Mouse (Mus musculus): ENCODE results near the gene Camsap2.

Camsap2 gene

DNA sequence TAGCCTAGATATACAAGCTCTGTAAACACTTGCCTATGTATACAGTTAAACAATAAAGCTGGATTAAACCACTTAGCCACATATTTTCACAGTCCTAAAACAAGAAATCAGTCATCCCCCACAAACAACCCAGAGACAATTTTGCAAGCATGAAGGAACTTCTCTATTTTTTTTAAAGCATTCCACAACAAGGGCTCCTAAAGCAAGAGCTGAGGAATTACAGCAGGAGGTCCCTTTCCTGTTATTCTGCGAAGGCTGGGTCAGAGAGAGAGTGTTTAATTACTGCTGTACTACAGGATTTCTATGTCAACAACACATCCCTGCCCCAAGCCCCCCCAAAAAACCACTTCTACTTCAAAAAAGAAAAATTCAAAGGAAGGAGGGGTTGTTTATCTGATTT lies 1.6 kb downstream of the Camsap2 start:
- no peak for DNase-seq (ENCODE audit: low spot score in 2 of 2)

DNA sequence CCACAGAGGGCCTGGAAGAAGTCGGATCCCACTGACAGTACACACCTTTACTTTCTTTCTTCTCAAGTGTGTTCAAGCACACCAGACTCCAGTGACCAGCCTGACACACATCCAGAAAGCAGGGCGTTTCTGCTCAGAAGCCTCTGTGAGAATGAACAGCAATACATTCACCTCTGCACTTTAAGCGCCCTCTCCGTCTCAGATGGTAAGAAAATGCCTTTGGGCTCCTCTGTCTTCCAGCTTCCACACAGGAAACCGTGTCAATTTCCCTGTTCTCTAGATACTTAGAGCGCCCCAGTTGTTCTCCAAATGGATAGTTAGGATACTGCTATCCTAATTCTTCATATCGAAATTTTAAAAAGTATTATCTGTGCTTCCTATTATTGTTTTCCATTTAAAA lies 2.2 kb downstream of the Camsap2 start:
- no peak for DNase-seq (ENCODE audit: low spot score in 2 of 2)

DNA sequence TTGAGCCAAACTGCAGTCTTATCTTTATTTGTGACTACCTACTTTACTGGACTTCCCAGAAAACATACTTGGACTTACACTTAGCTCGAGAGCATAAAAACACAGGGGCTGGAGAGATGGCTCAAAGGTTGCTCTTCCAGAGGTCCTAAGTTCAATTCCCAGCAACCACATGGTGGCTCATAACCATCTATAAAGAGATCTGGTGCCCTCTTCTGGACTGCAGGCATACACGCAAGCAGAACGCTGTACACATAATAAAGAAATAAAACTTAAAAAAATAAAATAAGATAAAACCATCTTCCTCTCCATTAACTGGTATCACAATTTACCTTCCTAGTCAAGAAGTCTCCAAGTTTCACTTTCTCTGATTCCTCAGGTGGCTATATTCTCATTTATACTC lies 5.4 kb downstream of the Camsap2 start:
- no peak for DNase-seq (ENCODE audit: low spot score in 2 of 2)

DNA sequence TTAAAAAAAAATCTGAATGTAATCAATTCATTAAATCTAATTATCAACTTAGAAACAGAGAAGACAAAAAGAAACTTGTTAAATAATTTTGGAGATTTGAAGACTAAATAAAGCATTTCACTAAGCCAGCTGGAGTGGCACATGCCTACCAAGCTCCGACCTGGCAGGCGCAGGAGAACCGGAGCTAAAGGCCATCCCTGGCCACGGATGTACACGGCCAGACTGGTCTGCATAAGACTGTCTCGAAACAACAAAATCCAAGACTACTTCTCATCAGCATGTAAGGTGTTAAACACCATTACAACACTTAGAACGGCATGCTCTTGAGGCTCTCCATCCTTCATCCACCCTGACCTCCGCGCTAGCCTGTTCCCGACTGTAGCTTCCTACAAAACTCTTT lies 11.2 kb downstream of the Camsap2 start:
- DNase-seq (ENCODE audit: low spot score in 2 of 2): no peak

DNA sequence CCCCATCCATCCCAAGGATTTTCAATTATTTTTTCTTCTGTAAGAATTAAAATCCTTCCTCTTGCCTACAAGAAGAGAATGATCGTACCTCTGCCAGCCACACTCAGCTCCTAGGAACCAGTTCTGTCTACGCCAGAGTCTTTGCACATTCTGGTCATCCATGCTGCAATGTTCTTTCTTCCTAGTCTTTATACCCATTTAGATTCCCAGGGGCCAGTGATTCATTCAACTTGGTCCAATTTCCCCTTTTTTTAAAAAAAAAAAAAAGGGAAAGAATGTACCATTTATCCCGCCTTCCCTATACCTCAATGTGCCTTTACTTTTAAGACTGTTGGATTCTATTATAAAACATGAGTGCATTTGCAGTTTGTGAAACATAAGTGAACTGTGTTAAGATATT lies 12.4 kb downstream of the Camsap2 start:
- DNase-seq (ENCODE audit: low spot score in 2 of 2): no peak

DNA sequence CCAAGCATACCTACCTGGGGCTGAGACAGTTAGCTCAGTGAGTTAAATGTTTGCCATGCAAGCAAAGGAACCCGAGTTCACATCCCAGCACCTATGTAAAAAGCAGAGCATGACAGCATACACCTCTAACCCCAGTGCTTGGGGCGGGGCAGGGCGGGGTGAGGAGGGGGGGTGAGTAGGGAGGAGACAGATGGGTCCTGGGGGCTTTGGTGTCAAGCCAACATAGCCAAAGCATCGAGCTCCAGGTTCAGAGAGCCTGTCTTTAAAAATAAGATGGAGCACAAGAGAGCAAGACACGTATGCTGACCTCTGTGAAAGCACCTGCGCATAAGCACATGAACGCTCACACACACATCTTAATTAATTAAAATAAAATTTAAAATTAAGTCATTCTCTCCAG lies 12.8 kb downstream of the Camsap2 start:
- no peak for DNase-seq (ENCODE audit: low spot score in 2 of 2)

DNA sequence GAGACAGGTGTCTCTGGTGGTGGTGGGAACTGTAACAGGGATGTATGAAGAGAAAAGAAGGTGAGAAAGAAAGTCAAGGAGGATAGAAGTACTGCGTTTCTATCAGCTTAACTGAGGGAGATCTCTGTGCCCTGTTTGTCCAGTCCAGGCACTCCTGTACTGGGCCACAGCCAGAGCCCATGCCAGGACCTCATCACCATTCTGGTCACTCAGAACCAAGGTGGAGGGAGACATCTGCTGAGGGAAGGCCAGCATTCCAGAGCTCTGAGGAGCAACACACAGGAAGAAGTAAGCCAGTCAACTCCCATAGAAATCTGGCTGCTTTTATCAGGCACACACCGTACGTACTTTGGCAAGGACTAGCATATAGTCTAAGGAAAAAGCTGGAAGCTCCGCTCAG lies 14.1 kb downstream of the Camsap2 start:
- no peak for DNase-seq (ENCODE audit: low spot score in 2 of 2)

DNA sequence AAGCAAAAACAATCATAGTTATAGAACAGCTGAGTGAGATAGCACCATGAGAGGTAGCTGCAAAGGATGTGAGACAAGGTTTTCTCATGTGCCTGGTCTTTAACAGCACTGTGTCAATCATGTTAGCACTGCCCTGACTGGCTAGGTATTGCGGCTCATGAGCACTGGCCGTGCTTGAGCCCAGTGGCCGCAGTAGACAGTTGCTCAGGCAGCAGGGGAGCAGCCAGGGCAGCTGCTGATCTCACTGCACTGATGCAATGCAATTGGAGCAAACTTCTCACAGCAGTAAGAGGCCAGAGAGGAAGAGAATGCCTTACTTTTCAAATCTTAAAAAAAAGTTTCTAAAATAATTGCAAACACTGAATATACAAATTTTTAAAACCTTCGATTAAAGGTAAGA lies 16.5 kb downstream of the Camsap2 start:
- no peak for DNase-seq (ENCODE audit: low spot score in 2 of 2)

DNA sequence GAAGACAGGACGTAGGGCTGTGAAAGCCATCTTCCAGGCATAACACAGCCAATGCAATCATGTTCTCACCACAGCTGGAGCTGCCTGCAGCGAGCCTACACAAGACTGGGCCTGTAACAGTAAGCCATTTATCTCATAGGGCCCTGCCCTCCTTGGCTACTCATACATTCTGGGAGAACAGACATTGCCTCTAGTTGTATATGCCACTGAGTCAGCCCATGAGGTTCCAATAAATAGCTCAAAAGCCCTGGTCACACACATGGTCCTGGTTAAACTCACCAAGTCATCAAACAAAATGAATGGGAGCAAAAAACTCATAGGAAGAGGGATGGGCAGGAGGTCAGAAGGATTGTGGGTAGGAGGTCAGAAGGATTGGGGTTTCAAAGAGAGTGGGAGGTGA lies 17.3 kb downstream of the Camsap2 start:
- no peak for DNase-seq (ENCODE audit: low spot score in 2 of 2)

DNA sequence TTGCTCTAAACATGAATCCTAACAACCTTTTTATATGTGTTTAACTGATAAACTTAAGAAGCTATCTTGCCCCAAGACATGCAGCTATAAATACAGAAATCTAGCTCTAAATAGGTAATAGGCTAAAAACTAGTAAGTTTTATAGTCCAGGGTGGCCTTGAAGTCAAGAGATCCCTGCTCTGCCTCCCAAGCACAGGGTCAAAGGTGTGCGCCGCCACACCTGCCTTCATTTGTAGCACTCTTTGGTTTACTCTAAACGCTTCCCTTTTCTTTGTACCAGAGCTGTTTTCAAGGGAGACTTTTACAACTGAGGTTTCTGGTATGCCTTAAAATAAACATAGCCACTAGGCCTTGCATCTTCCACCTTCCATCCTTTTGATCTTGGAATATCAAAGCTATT lies 18.3 kb downstream of the Camsap2 start:
- DNase-seq (ENCODE audit: low spot score in 2 of 2): no peak

DNA sequence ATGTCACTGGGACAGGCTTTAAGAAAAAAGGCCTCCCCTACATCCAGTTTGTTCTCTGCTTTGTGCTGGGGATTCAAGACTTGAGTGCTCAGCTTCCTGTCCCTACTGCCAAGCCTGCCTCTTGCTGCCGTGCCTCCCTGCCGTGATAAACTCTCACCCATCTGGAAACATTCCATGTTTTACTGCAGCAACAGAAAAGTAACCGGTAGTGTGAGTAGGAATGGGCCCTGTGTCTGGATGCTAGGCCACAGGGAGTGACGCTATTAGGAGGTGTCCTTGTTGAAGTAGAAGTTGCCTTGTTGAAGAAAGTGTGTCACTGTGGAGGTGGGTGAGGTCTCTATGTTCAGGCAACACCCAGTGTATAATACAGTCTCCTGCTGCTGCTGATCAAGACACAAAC lies 20.0 kb downstream of the Camsap2 start:
- DNase-seq (ENCODE audit: low spot score in 2 of 2): no peak

DNA sequence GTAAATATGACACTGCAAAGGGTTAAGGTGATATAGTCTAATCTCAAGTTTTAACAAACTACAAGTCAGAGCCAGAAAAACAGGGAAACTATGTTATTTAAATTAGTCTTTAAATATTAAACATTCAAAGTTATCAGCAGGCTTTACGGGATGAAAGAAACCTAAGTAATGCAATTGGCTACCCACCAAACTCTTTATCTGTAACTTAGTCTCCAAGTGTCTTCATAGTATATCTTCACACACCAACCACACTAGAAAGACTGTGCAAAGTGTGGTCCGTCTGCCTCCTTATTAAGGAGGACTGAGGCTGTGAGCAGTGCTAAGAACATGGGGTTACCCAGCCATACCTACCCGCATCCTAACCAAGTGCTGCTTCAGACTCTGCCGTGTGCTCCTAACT lies 23.6 kb downstream of the Camsap2 start:
- no peak for DNase-seq (ENCODE audit: low spot score in 2 of 2)

DNA sequence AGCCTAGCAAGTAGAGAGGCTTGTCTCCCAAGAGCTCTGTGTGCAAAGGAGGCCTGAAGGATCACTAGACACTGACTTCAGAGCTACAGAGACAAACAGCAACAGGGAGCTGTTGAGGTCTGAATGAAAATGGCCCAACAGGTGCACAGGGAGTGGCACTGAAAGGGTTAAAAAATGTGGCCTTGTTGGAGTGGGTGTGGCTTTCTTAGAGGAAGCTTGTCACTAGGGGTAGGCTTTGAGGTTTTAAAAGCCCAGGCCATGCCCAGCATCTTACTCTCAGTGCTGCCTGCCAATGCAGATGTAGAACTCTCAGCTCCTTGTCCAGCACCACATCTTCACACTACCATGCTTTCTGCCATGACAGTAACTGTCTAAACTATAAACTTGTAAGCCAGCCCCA lies 29.6 kb downstream of the Camsap2 start:
- DNase-seq (ENCODE audit: low spot score in 2 of 2): no peak

DNA sequence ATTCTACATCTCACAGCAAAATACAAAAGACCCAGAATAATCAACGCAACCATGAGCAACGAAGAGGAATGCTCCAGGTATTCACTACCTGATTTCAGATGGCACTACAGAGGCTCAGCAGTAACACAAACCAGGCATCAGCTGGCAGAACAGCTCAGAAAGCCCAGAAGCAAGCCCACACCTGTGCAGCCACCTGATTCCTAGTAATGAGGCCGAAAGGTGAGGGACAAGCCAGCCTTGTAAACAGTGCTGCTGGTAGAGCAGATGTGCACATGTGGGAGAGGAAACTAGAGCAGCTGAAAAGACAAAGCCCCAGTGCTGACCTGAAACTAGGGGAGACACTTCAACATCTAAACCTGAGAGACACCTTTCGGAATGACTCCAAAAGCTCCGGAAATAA lies 36.7 kb downstream of the Camsap2 start:
- no peak for DNase-seq (ENCODE audit: low spot score in 2 of 2)

DNA sequence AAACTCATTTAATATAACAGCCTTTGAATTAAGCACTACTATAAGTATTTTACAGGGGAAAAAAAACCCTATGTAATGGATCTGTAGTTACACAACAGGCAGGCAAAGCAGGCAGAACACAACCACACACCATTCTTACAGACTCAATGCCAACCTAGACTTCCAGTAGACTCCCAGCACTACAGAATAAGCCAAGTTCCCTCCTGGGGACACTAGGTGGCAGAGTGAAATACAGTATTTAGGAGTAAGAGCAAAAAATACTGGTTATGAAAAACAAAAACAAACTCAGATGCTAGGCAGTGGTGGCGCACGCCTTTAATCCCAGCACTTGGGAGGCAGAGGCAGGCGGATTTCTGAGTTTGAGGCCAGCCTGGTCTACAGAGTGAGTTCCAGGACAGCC lies 39.5 kb downstream of the Camsap2 start:
- no peak for DNase-seq (ENCODE audit: low spot score in 2 of 2)

DNA sequence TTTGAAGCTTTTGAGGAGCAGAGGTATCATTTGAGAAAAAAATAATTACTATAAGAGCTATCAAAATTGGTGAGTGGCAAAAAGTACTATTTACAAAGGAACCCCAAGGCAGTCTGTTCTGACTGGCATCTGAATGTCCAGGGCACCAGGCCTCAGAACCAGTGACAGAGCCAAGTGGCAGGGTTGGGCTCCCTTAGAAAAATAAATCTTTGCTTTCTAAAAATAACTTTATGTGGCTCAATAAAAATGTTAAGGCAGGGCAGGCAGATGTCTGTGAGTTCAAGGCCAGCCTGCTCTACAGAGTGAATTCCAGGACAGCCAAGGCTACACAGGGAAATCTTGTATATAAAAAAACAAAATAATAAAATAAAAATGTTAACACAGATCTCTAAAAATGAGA lies 51.9 kb downstream of the Camsap2 start:
- no peak for DNase-seq (ENCODE audit: low spot score in 2 of 2)

DNA sequence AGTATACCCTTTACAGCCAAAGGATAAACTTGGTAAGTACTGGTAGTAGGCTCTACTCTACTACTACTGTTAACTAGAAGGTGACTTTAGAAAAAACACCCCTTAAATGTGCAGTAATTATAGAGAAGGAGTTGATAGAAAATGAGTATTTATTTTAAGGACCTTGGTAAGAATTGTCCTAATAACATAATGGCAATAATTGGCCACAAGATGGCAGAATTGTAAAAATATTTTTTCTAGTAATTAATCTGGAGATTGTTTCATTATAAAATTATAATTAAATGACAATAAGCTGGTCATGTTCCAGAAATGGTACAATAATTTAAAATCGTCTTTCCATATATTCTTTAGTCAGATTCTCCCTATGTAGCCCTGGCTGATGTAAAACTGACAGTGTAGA lies 56.1 kb downstream of the Camsap2 start:
- no peak for DNase-seq (ENCODE audit: low spot score in 2 of 2)

DNA sequence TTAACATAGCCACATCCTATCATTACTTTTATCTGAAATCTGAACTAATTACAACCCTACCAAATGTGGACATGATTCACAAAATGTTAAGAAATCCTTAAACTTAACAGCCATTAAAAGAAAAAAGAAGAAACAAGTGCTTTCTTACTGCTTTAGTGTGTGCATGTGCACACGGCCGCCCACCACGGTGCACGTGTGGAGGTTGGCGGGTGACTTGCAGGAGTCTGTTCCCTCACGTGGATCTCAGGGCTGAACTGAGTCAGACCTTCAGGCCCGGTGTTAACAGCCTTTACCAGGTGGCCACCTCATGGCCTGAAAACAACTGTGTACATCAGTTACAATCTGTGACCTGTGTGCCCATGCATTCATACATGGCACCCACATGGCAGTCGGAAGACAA lies 68.5 kb downstream of the Camsap2 start:
- DNase-seq (ENCODE audit: low spot score in 2 of 2): no peak

DNA sequence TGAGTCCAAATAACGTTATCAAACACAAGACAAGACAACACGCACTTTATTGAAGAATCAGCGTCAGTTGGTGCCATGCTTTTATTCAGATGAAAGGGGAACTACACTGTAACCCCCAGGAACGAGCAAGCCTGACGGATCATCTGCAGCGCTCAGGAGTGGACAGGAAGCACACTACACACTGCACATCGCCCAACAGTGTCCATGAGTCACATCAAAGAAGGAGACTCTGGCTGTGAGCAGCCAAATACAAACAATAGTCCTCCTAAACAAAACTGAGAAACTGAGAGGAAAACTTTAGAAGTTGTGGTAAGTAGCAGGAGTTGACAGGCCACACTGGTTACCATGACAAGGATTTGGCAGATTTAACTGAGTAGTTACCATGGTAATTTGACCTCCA lies 77.7 kb downstream of the Camsap2 start:
- no peak for DNase-seq (ENCODE audit: low spot score in 2 of 2)

DNA sequence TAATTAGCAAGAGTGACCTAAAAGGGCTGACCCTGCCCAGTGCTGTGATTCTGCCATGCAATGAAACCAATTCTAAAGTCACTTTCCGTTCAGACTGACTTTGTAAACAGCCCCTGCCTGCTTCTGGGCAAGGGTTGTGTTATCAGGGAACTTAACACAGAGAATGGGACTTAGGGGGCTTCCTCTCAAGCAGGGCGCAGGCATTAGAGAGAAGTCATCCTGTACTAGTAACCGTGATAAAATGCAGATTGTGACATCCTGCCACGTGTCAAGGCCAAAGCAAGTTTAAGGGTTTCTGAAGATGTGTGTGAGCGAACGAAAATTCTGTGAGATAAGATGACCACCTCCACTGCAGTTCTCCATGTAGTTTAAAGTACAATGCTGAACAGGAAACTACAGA lies 79.8 kb downstream of the Camsap2 start:
- peak in 1 of 2 experiments; percentile 14 for DNase-seq (ENCODE audit: low spot score in 2 of 2)

DNA sequence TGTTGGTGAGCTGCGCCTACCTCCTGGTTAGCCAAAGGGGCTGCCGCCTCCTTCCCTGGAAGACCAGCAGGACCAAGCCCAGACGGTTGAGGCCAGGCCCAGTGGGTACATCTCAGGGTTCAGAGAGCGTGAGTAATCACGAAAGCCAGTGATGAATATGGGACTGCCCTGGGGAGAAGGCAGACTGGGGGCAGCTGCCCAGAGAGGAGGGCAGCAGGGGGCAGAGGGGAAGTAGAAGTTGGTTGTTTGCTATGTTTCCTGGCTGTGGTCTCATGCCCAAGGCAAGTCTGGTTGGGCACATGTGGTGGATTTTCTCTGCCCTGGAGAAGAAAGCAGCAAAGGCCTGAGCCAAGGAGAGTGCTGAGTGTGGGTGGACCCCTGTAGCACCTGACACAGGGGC lies 82.5 kb downstream of the Camsap2 start:
- DNase-seq (ENCODE audit: low spot score in 2 of 2): no peak

DNA sequence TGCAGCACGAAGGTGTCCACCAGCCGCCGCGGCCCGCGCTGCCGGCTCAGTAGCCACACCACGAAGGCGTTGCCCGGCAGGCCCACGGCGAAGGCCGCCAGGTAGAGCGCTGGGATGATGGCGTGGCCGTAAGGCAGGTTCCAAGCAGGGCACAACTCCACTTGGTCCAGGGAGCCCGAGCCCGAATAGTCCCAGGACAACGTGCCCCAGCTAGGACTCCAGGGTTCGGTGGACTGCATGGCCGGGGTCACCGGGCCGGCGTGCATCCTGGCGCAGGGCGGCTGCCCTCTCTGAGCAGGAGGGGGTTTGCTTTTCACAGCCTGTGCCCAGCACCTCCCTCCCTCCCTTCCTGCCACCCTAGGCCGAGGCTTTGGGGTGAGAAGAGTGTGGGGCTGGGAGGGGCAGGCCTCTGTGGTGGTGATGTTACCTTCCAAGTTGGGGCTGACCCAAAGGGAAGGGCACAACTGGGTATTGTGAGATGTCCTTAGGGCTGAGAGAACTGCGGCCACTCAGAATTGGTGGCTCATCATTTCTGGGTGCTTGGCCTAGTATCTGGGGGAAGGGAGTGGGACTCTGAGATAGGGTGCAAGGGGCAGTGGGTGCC lies 85.2 kb downstream of the Camsap2 start, which contains the start of gene Gpr25:
TSS of gene Gpr25 (minus strand) at position 239 of the 604 bp plus-strand sequence.
- no peak for DNase-seq (ENCODE audit: low spot score in 2 of 2)

DNA sequence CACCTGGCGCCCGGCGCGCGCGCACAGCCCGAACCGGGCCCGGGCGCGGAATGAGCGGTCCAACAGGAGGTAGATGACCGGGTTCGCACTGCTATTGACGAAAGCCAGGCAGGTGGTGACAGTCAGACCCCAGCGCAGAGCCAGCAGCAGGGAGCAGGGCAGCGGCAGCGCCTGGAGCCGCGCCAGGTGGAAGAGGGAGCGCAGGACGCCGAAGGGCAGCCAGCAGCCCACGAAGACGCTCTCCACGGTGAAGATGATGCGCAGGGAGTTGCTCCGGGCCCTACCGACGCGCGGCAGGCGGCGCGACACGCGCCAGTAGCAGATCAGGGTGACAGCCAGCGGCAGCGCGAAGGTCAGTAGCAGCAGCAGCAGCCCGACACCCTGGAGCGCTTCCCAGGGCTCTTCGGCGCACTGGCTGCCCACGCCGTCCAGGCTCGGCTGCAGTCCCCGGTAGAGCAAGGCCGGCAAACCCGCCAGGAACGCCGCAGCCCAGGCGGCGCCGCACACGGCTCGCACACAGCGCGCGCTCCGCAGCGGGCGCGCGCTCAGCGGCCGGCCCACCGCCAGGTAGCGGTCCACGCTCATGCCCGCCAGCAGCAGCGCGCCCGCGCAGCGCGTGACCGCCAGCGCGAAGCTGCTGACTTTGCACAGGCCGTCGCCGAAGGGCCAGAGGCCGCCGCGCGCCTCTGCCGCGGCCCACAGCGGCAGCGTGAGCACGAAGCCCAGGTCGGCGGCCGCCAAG lies 85.8 kb downstream of the Camsap2 start:
- peak in 1 of 2 experiments; percentile 31 for DNase-seq (ENCODE audit: low spot score in 2 of 2)

DNA sequence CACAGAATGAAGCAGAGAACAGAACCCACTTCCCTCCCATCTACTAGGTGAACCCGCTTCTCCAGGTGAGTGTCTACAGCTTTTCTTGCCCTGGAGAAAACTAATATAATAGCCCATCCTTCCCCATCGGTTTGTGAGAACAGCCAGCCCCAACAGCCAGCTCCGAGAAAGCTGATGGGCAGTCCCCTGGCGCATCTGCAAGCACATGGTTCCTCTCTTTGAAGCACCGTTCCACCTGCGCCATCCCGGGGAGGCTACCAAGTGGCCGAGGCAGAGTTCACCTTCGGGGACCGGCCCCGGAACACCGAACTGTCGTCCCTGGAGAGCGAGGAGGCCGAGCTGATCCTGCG lies 86.4 kb downstream of the Camsap2 start:
- DNase-seq (ENCODE audit: low spot score in 2 of 2): no peak
